Mouse (Mus musculus) telencephalon, adult 2 months (tissue): ENCODE measurements around the gene Usp36.
"Not testable (repeated sequence)": the region's sequence is repeated elsewhere in the genome, so short reads cannot be mapped to it uniquely, and the experiment has no call there.

Experiments
- DNase-seq: peaks from one replicate; pipeline ENCODE4 v3.0.0-alpha.2; 2011; ENCODE audit warnings: low read depth, low spot score

Gene Usp36

DNA sequence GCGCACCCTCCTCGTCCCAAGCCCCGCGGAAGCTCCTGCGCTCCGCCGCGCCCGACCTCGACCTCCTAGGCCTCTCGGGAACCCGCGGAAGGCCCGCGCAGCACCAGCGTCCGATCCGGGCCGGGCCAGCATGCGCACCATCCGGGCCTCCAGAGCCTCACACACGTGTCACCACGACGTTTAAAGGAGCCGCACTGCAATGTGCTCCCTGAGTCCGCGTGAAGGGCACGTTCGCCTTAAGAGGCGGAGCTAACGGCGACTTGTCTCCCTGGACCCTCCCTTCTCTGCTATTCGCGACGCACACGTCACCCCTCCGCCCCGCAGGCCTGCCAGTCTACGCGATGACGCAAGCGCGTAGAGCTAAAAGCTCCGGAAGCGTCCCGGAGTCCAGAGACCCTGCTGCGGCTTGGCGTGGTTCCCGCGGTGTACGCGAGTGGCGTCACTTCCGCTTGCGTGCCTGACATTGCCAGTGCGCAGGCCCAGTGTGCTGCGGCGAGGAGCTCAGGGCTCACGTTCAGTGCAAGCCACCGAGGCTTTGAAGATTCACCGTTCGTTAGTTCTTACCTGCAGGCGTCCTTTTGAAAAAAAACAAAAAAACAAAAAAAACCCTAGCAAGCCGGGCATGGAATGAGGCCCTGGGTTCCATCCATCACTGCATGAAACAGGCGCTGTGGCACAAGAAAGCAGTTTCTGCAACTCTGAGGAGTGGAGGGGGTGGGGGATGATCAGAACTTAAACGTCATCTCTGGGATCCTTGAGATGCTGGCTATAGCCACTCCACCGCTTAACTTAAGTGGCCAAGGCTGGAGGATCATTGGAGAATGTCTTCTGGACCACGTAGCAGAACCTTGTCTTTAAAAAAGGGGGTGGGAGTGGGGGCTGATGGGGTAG is at the start of gene Usp36:
Gene Usp36, minus strand, starts transcription at position 246 of the 891 bp plus-strand sequence.
- peak; percentile 100 for DNase-seq

- peak; percentile 89 for DNase-seq
These were observed 47.6 kb upstream of the Usp36 start for GRCm38 (mm10) chr11:118337491-118338168.

GRCm38 (mm10) chr11:118333431-118333830 is 43.4 kb upstream of the Usp36 start:
- no peak for DNase-seq

- DNase-seq = no peak
These were observed 42.3 kb upstream of the Usp36 start for GRCm38 (mm10) chr11:118332376-118332775.

DNA sequence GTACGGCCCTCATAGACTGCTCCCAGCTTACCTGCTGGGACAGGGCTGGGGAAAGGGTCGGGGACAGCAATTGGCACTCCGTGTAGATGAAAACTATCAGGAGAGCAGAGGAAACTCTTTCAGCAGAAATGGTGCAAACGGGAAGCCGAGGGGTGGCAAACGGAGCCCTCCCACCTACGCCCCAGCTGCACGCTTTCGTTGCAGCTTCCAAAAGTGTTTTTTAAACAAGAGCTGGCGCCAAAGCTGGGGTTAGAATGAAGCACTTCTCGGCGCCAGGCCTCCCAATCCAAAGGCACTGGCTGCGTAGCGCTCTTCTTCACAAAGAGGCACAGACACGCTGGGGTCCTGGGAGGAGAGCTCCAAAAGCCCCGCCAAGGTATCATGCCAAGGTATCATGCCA is 40.7 kb upstream of the Usp36 start:
- DNase-seq = peak; percentile 71

GRCm38 (mm10) chr11:118330361-118330760 is 40.3 kb upstream of the Usp36 start:
- no peak for DNase-seq

DNA sequence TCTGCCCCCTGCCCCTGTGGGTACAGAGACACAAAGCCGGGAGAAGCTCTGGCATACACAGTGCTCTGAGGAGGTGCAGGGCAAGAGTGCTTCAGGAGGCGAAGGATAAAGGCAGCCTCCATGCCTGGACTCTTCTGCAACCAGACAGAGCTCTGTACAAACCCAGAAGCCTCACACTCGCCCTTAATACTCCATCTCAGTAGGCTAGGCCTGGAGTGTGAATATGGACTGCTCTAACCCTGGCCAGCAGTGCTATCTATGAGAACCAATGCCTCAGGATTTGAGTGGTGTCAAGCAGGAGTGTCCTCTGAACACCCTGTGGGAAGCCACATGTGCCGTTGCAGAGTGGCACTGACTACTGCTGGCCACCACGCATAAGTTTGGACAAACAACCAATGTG is 38.9 kb upstream of the Usp36 start:
- DNase-seq = no peak

DNA sequence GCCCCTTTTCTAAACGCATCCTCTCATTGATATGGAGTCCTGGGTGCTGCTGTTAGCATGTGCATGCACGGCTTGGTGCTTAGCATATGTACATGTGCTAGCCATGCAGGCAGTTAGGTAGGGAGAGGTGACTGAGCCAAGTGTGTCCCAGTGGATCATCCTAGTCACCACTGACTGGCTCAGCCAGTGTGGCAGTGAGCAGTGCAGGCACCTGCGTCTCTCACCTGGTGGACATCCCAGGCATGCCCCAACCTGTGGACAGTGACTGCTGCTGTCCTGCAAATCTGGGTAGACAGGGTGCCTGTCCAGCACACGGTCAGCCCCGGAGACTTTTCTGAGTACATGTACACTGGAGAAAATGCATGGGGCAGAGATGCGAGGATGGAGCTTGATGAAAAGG is 38.5 kb upstream of the Usp36 start:
- no peak for DNase-seq

- peak; percentile 96 for DNase-seq
These were observed 37.2 kb upstream of the Usp36 start for GRCm38 (mm10) chr11:118326991-118327971.

DNA sequence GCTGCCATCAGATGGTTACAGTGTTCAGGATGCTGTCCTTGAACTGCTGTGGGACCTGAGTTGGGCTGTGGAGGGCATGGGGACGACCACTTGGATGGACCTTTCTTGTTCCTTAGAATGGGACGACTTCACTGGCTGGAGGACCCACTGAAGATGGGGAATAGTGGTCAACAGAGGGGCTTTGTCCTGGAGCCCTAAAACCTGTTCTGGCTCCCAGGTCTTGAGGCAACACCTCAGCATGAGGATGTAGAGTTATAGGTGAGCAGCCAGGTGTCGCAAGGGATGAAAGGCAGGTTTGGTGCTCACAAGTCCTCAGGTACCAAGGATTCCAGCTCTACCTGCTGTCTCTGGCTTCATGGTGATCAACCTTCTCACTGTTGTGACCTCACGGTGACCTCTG is 36.4 kb upstream of the Usp36 start:
- DNase-seq = no peak

- DNase-seq = no peak
These were observed 34.5 kb upstream of the Usp36 start for GRCm38 (mm10) chr11:118324541-118324940.

GRCm38 (mm10) chr11:118323974-118324373 is 33.9 kb upstream of the Usp36 start:
- no peak for DNase-seq

DNA sequence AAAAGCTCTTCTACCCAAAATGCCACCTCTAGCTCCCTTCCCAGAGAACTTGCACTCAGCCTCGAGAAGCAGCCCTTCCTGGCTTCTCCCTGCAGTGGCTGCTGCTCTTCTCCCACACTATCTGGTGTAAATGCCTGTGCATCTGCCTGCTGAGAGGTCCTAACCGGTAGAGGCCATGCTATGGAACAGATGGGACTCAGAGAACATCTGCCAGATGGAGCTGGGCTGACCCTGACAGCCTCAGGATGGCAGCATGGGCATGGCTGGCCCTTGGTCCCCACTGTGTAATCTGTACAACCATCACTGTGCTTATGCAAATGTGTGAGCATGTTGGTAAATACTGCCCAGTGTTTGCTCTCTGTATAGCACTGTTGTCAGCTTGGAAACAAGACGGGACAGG is 32.6 kb upstream of the Usp36 start:
- DNase-seq = no peak

DNA sequence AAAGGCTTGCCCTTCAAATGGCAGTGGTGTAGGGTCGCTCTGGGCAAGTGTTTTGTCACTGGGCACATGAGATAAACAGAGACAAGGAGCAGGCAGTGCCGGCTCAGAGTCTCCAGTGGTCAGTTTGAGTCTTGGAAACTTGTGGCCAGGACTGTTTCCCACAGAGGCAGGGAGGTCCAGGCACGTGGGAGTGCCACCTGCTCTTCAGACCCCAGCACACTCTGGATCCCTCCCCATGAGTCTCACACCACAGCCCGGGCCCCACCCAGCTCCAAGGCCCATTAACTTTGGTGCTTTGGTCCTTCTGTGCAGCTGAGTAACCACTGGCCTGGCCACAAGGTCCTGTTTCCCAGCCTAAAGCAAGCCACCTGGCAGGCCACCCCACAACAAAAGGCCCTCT is 31.9 kb upstream of the Usp36 start:
- DNase-seq = no peak

DNA sequence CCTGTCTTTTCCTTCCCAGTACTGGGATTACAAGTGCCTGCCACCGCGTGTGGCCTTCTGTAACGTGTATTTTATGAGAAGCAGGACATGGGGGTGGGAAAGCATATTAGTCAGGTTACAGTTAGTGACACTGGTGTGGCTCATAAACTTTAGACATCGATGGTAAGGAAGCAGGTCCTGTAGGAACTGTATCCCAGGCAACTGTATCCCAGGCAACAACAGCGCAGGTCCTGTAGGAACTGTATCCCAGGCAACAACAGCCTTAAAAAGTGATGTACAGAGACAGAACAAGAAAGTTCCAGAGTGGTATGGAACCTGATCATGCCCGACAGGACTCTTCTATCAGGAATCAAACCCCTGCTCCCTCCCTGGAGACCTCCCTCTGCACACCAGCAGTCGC is 31.5 kb upstream of the Usp36 start:
- no peak for DNase-seq

- no peak for DNase-seq
These were observed 28.6 kb upstream of the Usp36 start for GRCm38 (mm10) chr11:118318678-118319077.

- no peak for DNase-seq
These were observed 27.1 kb upstream of the Usp36 start for GRCm38 (mm10) chr11:118317129-118317528.

DNA sequence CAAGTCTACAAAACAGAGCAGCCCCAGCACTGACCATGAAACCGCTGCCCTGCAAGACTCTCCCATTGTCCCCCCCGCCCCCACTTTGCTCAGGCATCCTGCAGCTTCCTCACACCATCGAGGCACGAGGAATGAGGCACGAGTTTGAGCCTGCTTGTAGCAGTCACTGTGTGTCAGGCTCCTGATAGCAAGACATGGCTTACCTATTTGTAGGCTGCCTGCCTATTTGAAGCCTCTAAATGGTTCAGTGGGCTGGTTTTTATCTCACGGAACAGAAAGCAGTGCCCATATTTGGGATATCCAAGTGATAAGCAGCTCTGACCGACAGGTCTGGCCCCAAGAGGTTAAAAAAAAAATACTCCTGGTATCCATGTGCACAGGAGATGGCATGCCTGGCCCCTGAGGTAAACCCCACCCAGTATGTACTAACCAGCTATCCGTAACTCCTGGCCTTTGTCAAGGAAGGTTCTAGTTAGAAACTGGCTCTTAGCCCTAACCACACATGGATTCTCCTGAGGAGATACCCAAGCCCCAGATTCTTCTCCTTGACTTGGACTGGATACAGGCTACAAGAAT is 26.3 kb upstream of the Usp36 start:
- no peak for DNase-seq

DNA sequence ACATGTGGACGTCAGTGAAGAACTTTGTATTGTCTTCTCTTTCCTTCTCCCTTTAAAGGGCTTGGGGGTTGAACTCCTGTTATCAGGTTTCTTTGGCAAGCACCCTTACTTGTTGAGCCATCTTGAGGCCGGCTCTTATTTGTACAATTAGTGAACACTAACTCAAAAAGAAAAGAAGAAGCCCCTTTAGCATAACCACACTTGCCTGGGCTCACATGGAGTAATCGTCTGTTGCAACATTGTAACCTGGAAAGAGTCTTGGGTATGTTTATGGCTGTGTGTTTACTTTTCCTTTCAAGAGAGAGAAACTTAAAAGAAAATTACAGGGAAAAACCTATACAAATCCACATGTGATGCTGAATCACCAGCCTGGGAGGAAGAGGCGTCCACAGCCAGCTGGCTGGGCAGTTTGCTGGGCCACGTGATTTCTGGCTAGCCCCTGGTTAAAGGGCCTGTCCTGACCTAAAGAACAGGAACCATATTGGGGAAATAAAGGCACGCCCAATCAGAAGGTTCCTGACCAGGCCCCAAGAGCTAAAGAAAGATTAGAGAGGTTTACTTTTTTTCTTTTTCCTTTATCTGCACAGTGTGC is 22.2 kb upstream of the Usp36 start:
- DNase-seq = no peak

- DNase-seq = not testable (repeated sequence)
These were observed 17.9 kb upstream of the Usp36 start for GRCm38 (mm10) chr11:118307962-118308361.

- not testable (repeated sequence) for DNase-seq
These were observed 13.9 kb upstream of the Usp36 start for GRCm38 (mm10) chr11:118303959-118304358.
